Mouse (Mus musculus): Measurements from ENCODE around the gene Rnpc3. TPM values are rescaled to one million over a fixed set of nuclear protein-coding genes. Genes with fewer than 3 reads are reported as not detected.

Gene Rnpc3
- polyA plus RNA-seq, 1 experiment = 11.6 TPM

DNA sequence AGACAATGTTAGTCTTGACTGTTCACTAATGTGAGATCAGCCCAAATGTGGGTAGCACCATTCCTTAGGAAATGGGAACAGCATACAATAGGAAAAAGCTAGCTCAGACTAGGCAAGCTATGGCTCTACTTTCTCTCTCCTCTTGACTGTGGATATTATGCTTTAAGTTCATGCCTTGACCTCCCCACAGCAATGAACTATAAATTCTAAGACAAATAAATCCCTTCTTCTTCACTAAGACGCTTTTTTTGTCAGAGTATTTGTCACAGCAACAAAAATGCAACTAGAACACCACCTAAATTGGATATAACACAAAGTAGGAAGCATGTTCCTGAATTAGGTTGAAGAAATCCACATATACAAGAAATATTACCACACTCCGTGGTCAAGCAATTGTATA is 23.4 kb downstream of the Rnpc3 start, which contains the start of gene Amy1:
TSS of gene Amy1 (minus strand) at position 101 of the 400 bp plus-strand sequence.
- TF ChIP-seq CTCF (IDR thresholded peaks at IDR 0.05; ENCODE audit: control insufficient read depth, insufficient read depth, insufficient replicate concordance, low read depth, low read length) (no peak), POLR2A (IDR thresholded peaks at IDR 0.05; ENCODE audit: control insufficient read depth, low read depth, low read length) (no peak)
- H3K27me3 ChIP-seq (ENCODE audit: control insufficient read depth, insufficient read depth, low read length) = no peaks in the 10 kb centered on the region
- H3K36me3 ChIP-seq (ENCODE audit: control insufficient read depth, insufficient read depth, low read length) = no peaks in the 10 kb centered on the region
- no peaks in the 10 kb centered on the region for H3K4me1 ChIP-seq (ENCODE audit: control insufficient read depth, insufficient read depth, low read length)
- no peak within 1 kb of the TSS for H3K4me3 ChIP-seq (ENCODE audit: control insufficient read depth, low read depth, low read length)
- H3K27ac ChIP-seq (ENCODE audit: control insufficient read depth, insufficient read depth, low read depth, low read length) = no peak within 1 kb of the TSS

DNA sequence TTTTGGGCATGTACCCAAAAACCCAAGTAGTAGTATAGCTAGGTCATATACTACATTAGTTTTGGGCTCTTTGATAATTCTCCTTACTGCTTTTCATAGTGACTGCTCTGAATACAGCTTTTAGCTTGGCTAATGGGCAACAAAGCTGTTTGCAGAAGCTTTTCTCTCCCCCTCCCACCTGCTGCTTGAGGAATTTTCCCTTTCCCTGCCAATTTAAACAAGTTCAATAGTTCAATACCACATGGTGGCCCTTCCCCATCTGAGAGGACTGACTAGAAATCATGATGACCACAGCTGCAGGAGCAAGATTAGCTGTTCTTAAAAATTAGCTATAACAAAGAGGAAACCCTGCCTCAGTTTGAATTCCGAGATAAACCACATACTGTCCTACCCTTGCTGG is 39.1 kb downstream of the Rnpc3 start:
- no peaks in the 10 kb centered on the region for H3K36me3 ChIP-seq (ENCODE audit: control insufficient read depth, insufficient read depth, low read length)
- H3K4me3 ChIP-seq (ENCODE audit: control insufficient read depth, low read depth, low read length) = no peak overlapping the region
- no peaks in the 10 kb centered on the region for H3K4me1 ChIP-seq (ENCODE audit: control insufficient read depth, insufficient read depth, low read length)
- H3K27ac ChIP-seq (ENCODE audit: control insufficient read depth, insufficient read depth, low read depth, low read length) = no peak overlapping the region
- no peaks in the 10 kb centered on the region for H3K27me3 ChIP-seq (ENCODE audit: control insufficient read depth, insufficient read depth, low read length)
- no peak for TF ChIP-seq POLR2A (IDR thresholded peaks at IDR 0.05; ENCODE audit: control insufficient read depth, low read depth, low read length)
- no peak for TF ChIP-seq CTCF (IDR thresholded peaks at IDR 0.05; ENCODE audit: control insufficient read depth, insufficient read depth, insufficient replicate concordance, low read depth, low read length)

DNA sequence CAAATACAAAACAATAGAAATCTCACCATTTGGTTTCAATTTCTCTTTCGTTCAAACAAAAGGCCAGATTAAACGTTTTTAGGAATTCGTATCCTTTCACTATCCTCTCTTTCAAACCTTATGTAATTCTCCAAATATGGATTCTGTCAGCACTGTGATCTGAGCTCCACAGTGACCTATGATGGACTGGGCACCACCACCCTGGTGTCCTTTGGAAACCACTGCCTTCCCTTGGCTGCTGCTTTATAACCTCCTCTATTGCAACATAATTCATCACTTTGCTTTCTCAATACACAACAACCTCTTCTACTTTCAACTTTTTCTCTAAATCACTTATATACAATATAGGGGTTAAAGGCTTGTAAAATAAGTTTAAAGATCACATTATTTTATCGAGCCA is 55.4 kb downstream of the Rnpc3 start:
- H3K27me3 ChIP-seq (ENCODE audit: control insufficient read depth, insufficient read depth, low read length) = no peaks in the 10 kb centered on the region
- no peak for TF ChIP-seq CTCF (IDR thresholded peaks at IDR 0.05; ENCODE audit: control insufficient read depth, insufficient read depth, insufficient replicate concordance, low read depth, low read length)
- no peak for TF ChIP-seq POLR2A (IDR thresholded peaks at IDR 0.05; ENCODE audit: control insufficient read depth, low read depth, low read length)
- H3K4me3 ChIP-seq (ENCODE audit: control insufficient read depth, low read depth, low read length) = no peak overlapping the region

DNA sequence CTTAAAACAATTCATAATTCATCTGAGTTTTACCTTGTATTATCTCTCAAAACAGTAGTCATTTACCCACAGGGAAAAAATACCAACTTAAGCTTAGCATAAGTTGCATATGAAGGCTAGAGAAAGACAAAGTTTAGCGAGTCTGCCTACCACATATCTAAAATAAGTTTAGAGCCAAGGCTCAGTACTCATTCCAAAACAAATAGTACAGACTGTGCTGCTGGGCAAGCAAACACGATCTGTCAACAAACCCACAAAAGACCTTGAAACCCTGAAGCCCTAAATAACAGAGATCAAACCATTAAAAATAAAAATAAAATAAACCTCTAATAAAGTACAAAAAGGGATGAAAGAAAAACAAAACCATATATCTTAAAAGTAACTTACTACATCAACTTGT is 55.8 kb downstream of the Rnpc3 start:
- no peak for TF ChIP-seq POLR2A (IDR thresholded peaks at IDR 0.05; ENCODE audit: control insufficient read depth, low read depth, low read length)
- TF ChIP-seq CTCF (IDR thresholded peaks at IDR 0.05; ENCODE audit: control insufficient read depth, insufficient read depth, insufficient replicate concordance, low read depth, low read length) = no peak
- H3K36me3 ChIP-seq (ENCODE audit: control insufficient read depth, insufficient read depth, low read length) = no peaks in the 10 kb centered on the region
- no peaks in the 10 kb centered on the region for H3K4me1 ChIP-seq (ENCODE audit: control insufficient read depth, insufficient read depth, low read length)
- no peak overlapping the region for H3K27ac ChIP-seq (ENCODE audit: control insufficient read depth, insufficient read depth, low read depth, low read length)
- no peaks in the 10 kb centered on the region for H3K27me3 ChIP-seq (ENCODE audit: control insufficient read depth, insufficient read depth, low read length)
- no peak overlapping the region for H3K4me3 ChIP-seq (ENCODE audit: control insufficient read depth, low read depth, low read length)

More for the DNA sequence above, 55.4 kb downstream of the Rnpc3 start:
- H3K36me3 ChIP-seq (ENCODE audit: control insufficient read depth, insufficient read depth, low read length) = no peaks in the 10 kb centered on the region
- no peak overlapping the region; the same call in 1 of the 2 replicates for H3K27ac ChIP-seq (ENCODE audit: control insufficient read depth, insufficient read depth, low read depth, low read length)
- no peaks in the 10 kb centered on the region for H3K4me1 ChIP-seq (ENCODE audit: control insufficient read depth, insufficient read depth, low read length)

- Histone ChIP-seq H3K36me3 (ENCODE audit: control insufficient read depth, insufficient read depth, low read length) (no peaks in the 10 kb centered on the region), H3K4me3 (ENCODE audit: control insufficient read depth, low read depth, low read length) (no peak overlapping the region), H3K27me3 (ENCODE audit: control insufficient read depth, insufficient read depth, low read length) (no peaks in the 10 kb centered on the region), H3K4me1 (ENCODE audit: control insufficient read depth, insufficient read depth, low read length) (no peaks in the 10 kb centered on the region), H3K27ac (ENCODE audit: control insufficient read depth, insufficient read depth, low read depth, low read length) (no peak overlapping the region)
- TF ChIP-seq POLR2A (IDR thresholded peaks at IDR 0.05; ENCODE audit: control insufficient read depth, low read depth, low read length) (no peak), CTCF (IDR thresholded peaks at IDR 0.05; ENCODE audit: control insufficient read depth, insufficient read depth, insufficient replicate concordance, low read depth, low read length) (no peak)
Observed at GRCm38 (mm10) chr3:113572158-113572557, 57.8 kb downstream of the Rnpc3 start.

Other genes with a start within 250 kb of the Rnpc3 start
- not detected in 2 replicates for gene Amy2a1, start 97.7 kb downstream of the Rnpc3 start, polyA plus RNA-seq (2012; rRNA removed)
- 4.4 and 7.0 TPM in 2 replicates for gene Amy1, start 23.4 kb downstream of the Rnpc3 start, polyA plus RNA-seq (2012; rRNA removed)

Measured in testis, adult 2 months (tissue).